Mouse (Mus musculus): ENCODE data around the gene Fgf7. TPM values are rescaled to one million over a fixed set of nuclear protein-coding genes. Genes with fewer than 3 reads are reported as not detected.

The Fgf7 gene
- total RNA-seq (2015): not detected in 2 replicates
- total RNA-seq (2017): not detected in 2 replicates

GRCm38 (mm10) chr2:126034379-126035005, at the start of gene Fgf7:
Gene Fgf7 (plus strand): TSS chr2:126034658.
- no peak for ATAC-seq (replicated peaks; ENCODE audit: poor library complexity)

GRCm38 (mm10) chr2:126002291-126002690, 32.2 kb upstream of the Fgf7 start:
- no peak for ATAC-seq (replicated peaks; ENCODE audit: poor library complexity)

GRCm38 (mm10) chr2:126006088-126006487, 28.4 kb upstream of the Fgf7 start:
- ATAC-seq (replicated peaks; ENCODE audit: poor library complexity): peak; percentile 91

GRCm38 (mm10) chr2:126006742-126007141, 27.7 kb upstream of the Fgf7 start:
- peak; percentile 65 for ATAC-seq (replicated peaks; ENCODE audit: poor library complexity)

GRCm38 (mm10) chr2:126014989-126015710, 19.3 kb upstream of the Fgf7 start:
- peak; percentile 55; the same call in 1 of the 2 replicates for ATAC-seq (replicated peaks; ENCODE audit: poor library complexity)

- ATAC-seq (replicated peaks; ENCODE audit: poor library complexity): no peak
Measured at GRCm38 (mm10) chr2:126015763-126016473, 18.5 kb upstream of the Fgf7 start.

- ATAC-seq (replicated peaks; ENCODE audit: poor library complexity): no peak
Measured at GRCm38 (mm10) chr2:126031186-126031900, 3.1 kb upstream of the Fgf7 start.

GRCm38 (mm10) chr2:126033114-126033972, 1.1 kb upstream of the Fgf7 start:
- ATAC-seq (replicated peaks; ENCODE audit: poor library complexity): peak; percentile 68

- no peak for ATAC-seq (replicated peaks; ENCODE audit: poor library complexity)
Measured at GRCm38 (mm10) chr2:126035013-126035770, 734 bp downstream of the Fgf7 start.

GRCm38 (mm10) chr2:126036121-126036520, 1.7 kb downstream of the Fgf7 start:
- ATAC-seq (replicated peaks; ENCODE audit: poor library complexity): no peak

GRCm38 (mm10) chr2:126038221-126039000, 4.0 kb downstream of the Fgf7 start:
- ATAC-seq (replicated peaks; ENCODE audit: poor library complexity): no peak

GRCm38 (mm10) chr2:126039414-126039891, 5.0 kb downstream of the Fgf7 start:
- no peak for ATAC-seq (replicated peaks; ENCODE audit: poor library complexity)

GRCm38 (mm10) chr2:126040651-126041050, 6.2 kb downstream of the Fgf7 start:
- ATAC-seq (replicated peaks; ENCODE audit: poor library complexity): no peak

- ATAC-seq (replicated peaks; ENCODE audit: poor library complexity): no peak
Measured at GRCm38 (mm10) chr2:126041237-126041636, 6.8 kb downstream of the Fgf7 start.

GRCm38 (mm10) chr2:126042674-126043073, 8.2 kb downstream of the Fgf7 start:
- no peak for ATAC-seq (replicated peaks; ENCODE audit: poor library complexity)

GRCm38 (mm10) chr2:126045621-126046020, 11.2 kb downstream of the Fgf7 start:
- ATAC-seq (replicated peaks; ENCODE audit: poor library complexity): no peak

GRCm38 (mm10) chr2:126052749-126053557, 18.5 kb downstream of the Fgf7 start:
- ATAC-seq (replicated peaks; ENCODE audit: poor library complexity): no peak

- ATAC-seq (replicated peaks; ENCODE audit: poor library complexity): no peak
Measured at GRCm38 (mm10) chr2:126053657-126054056, 19.2 kb downstream of the Fgf7 start.
